Mouse (Mus musculus) yolk sac, embryonic 10.5 days (tissue): ENCODE data around the gene Ebf1.

Experiments
- DNase-seq: peaks from one replicate; pipeline ENCODE4 v3.0.0-alpha.2; 2017; ENCODE audit warnings: low spot score

Ebf1 gene

GRCm38 (mm10) chr11:44833351-44833996, 216.4 kb downstream of the Ebf1 start:
- no peak for DNase-seq

DNA sequence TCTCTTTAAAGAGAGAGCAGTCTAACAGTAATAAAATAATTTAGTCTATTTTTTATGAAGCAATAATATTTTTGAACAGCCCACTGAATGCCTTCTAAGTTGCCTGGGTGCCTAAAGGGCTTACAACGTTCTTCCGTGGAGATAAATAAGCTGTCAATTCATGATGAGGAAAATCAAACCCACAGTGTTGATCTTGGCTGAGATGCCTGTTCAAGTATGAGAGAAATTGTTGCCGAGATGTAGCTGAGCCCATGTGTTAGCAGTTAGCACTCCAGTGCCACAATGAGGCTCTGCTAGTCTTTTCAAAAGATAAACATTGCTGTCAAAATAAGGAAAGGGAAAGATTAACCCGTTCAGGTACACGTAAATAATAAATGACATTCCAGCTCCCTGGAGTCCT, 218.0 kb downstream of the Ebf1 start:
- DNase-seq = no peak

- DNase-seq = no peak
Measured at GRCm38 (mm10) chr11:44837592-44837991, 220.5 kb downstream of the Ebf1 start.

DNA sequence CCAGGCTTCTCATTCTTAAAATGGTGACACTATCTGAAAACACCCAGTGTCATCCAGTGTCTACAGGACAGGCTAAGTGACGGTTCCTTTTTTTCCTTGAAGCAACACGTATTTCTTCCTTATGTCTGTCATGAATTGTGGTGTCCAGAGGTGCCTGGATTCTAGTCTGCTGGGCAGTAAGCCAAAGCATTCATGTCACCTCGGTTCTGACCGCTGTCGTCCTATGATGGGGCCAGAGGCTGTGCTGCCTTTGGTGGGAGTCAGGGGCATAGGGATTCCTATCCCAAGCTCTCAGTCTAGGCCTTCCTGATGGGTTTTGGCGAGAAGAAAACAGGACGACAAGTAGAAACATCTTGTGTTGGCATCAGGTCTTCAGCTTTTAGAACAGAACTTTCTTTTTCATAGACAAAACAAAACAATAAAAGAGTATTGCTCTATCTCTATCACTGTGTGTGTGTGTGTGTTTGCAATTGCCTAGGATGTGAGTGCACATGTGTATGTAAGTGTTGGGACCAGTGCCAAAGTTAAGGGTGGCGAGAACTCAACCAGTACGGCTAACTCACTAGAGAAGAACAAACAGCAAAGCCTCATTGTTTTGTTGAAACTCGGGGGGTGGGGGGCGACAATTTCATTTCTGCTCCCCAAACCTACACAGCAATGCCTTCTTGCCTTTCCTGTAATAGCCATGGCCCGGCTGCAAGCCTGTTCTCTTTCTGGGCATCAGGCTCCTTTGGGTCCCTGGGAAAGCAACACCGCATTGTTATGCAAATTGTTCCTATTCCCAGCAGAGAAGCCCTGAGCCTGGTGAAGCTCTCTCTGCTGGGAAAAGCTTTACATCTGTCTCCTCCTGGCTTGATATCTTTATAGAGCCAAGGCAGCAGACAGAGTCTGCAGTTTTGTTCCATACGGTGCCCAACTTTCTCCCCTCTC, 224.3 kb downstream of the Ebf1 start:
- no peak for DNase-seq

DNA sequence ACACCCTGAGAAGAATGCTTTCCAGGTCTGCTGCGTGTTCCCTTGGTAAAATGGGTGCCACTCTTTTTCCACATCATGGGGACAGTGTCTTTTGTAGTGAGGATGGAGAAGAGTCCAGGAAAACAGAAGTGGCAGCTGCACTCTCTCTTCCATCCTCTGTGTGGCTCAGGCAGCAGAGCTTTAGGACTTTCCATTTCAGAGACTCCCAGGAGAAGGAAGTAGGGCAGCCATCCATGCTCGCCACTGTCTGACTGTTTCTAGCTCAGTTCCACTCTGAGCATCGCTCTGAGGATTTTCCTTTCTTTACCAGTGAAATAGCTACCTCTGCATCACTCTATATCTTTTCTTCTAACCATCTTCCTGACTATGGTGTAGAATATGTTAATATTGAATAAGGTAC, 234.8 kb downstream of the Ebf1 start:
- no peak for DNase-seq

- DNase-seq = no peak
Measured at GRCm38 (mm10) chr11:44852921-44853320, 235.8 kb downstream of the Ebf1 start.

- no peak for DNase-seq
Measured at GRCm38 (mm10) chr11:44854496-44854895, 237.4 kb downstream of the Ebf1 start.

GRCm38 (mm10) chr11:44861108-44861507, 244.0 kb downstream of the Ebf1 start:
- DNase-seq = no peak

DNA sequence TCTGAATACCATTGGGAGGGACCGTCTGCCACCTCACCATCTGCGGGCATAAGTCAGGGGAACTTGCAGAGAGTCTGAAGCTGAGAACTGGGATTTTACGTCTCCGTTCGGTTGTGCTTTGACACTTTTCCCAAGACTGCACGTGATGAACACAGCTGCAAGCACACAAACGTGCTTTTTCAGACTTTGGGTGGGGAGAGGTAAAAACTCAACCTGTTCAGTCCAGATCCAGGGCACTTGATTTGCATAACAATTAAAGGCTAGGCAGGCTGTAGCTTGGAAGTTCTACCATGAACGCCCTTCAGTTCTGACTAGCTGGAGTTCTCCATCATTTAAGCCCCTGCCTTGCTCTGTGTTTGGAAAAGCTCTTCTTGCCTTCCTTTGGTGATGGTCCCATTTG, 246.8 kb downstream of the Ebf1 start:
- DNase-seq = no peak

GRCm38 (mm10) chr11:44866476-44867149, 249.5 kb downstream of the Ebf1 start:
- no peak for DNase-seq

DNA sequence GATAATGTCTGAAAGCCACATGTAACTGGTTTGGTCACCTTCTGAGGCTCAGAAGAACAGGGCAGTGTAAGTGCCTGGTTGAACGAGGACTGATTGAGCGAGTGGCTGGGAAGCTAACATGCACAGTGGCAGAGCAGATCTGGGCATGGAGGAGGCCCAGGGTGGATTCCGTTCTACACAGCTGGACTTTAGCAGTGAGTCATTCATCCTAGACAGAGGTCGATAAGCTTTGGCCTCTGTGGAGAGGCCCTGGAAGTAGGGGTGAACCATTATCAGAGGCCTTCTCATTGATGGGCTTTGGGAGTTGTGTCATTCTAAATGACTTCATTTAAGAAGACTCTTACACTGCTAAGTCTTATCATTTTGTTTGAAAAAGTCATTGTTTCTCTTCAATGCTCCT, 250.3 kb downstream of the Ebf1 start:
- DNase-seq = no peak

GRCm38 (mm10) chr11:44873876-44874275, 256.8 kb downstream of the Ebf1 start:
- no peak for DNase-seq

GRCm38 (mm10) chr11:44875171-44875570, 258.1 kb downstream of the Ebf1 start:
- DNase-seq = no peak

GRCm38 (mm10) chr11:44881056-44881683, 264.1 kb downstream of the Ebf1 start:
- DNase-seq = no peak

- no peak for DNase-seq
Measured at GRCm38 (mm10) chr11:44882476-44882970, 265.4 kb downstream of the Ebf1 start.

GRCm38 (mm10) chr11:44884337-44884736, 267.2 kb downstream of the Ebf1 start:
- DNase-seq = peak; percentile 24

DNA sequence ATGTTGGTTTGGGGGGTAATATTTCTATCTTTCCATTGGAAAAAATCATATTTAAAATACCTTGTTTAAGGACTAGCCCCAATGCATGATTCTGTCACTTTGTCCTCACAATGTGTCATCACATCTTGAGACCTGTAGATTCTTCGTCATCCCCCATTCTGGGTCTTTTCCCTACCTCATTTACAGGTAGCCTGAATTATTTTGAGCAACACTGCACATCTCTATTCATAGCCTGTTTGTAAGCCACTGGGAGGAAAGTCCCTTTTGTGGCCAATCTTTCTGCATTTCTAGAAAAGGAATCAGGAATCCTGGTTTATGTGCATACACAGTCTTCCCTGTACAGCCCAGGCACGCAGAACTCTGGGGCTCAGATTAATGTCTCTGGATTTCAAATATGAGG, 269.8 kb downstream of the Ebf1 start:
- no peak for DNase-seq

GRCm38 (mm10) chr11:44887691-44888090, 270.6 kb downstream of the Ebf1 start:
- no peak for DNase-seq

GRCm38 (mm10) chr11:44888390-44888789, 271.3 kb downstream of the Ebf1 start:
- no peak for DNase-seq

- peak; percentile 8 for DNase-seq
Measured at GRCm38 (mm10) chr11:44892814-44893521, 275.9 kb downstream of the Ebf1 start.

DNA sequence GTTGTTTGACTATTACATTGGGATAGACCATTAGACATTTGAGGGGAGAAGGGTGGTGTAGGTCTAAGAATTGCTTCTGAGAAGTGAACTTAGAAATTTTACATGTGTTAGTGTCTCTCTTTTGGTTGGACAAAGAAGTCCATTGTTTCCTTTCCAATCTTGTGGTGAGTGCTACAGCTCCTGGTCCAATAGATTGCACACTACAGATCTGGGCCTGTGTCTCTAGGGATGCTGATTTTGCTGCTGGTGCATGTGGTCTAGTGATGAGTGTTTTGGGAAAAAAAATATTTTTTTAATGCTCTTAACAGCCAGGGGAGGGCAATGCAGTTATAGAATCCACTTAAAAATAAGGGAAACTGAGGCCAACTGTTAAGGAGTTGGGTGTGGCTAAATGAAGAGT, 276.9 kb downstream of the Ebf1 start:
- no peak for DNase-seq

DNA sequence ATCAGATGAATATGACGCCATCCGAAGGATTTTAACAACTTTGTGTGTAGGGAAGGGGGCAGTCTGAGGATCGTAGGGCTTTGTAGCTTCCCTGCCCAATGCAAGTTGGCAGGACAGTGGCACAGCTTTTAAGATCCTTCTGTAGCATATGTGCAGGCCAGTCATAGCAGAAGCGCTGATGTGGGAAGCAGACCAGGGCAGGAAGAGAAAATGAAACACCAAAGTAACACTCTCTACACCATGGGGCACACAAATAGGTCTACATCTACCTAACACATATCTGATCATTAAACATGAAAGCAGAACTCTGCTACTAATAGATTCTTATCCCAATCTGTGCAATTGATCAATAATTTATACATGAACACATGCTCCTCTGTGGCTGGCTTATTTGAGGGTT, 277.7 kb downstream of the Ebf1 start:
- DNase-seq = no peak
